Mouse (Mus musculus): ENCODE results near the gene Ccdc87. TPM values are rescaled to one million over a fixed set of nuclear protein-coding genes. Genes with fewer than 3 reads are reported as not detected.

Ccdc87 gene
- total and polyA plus RNA-seq, 2 experiments from 2014 or later: 0.71 to 0.89 TPM

DNA sequence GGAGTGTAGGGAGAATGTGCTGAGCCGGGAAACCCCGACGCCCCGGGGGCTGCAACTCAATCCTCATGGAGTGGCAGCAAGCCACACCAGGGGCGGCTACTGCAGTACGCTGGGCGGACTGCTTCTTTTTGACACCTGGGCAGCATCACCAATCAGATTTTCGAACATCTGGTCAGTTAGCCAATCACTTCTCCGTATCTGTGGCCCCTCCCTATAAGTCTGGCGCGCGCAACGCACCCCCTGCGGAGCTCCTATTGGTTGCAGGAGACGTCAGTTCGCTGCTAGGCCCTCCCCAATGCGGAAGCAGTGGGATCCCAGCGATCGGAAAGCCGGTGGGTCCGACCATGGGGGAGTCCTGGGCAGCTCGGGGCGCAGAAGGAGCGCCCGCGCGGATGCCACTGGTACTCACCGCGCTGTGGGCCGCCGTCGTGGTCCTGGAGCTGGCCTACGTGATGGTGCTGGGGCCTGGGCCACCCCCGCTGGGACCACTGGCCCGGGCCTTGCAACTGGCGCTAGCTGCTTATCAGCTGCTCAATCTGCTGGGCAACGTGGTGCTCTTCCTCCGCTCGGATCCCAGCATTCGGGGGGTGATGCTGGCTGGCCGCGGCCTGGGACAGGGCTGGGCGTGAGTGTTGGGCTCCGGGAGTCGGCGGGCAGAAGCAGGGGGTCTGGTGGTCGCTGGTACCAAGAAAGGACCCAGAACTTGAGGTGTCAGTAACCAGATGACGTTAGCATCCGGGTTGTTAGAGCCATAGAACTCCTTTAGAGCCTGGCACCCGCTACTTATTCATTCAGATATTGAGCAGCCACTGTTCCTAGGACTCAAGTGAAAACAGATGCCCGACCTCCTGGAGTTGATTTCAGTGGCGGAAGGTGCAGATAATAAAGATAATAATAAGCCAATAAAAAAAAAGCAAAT is 39.5 kb downstream of the Ccdc87 start, which contains the start of gene Zdhhc24:
Gene Zdhhc24 (plus strand): TSS at position 264 of the 919 bp plus-strand sequence.
- no peaks in the 10 kb centered on the region for H3K27me3 ChIP-seq (ENCODE audit: insufficient read depth, low read length)
- peak within 1 kb of the TSS; percentile 86 for H3K9ac ChIP-seq (replicated peaks; ENCODE audit: low read length)
- 1% methylated on average over 52 of the region's 52 CpGs for WGBS
- no peaks in the 10 kb centered on the region for H3K9me3 ChIP-seq (ENCODE audit: low read length)
- H3K4me1 ChIP-seq (ENCODE audit: insufficient read depth, low read length): peaks cover 8% of the 10 kb centered on the region; the same call in 1 of the 2 replicates
- H3K36me3 ChIP-seq (ENCODE audit: insufficient read depth, low read length): no peaks in the 10 kb centered on the region; the same call in 1 of the 2 replicates
- no peak for TF ChIP-seq CTCF (IDR thresholded peaks at IDR 0.05; ENCODE audit: low read depth)
- ATAC-seq (peak; percentile 98), DNase-seq (ENCODE audit: low spot score) (peak; percentile 97)
- H3K4me3 ChIP-seq (ENCODE audit: low read length): peak within 1 kb of the TSS; percentile 77
- peak within 1 kb of the TSS; percentile 83 for H3K4me2 ChIP-seq (ENCODE audit: low read depth, low read length)
- peak within 1 kb of the TSS; percentile 83 for H3K27ac ChIP-seq

DNA sequence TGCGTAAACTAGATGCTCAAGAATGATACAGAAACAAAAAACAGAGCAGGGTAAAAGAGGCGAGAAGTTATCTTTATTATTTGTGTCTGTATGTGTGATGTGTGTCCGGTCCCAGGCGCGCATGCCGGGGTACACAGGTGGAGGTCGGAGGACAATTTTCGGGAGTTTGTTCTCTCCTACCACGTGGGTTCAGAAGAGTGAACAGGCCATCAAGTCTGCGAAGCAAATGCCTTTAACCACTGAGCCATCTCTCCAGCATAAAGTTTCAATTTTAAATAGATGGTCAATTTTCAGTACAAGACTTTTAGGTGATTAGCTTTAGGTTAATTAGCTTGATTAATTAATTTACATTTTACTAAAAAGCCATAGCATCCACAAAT is 40.1 kb downstream of the Ccdc87 start:
- Histone ChIP-seq H3K27ac (no peak overlapping the region), H3K27me3 (ENCODE audit: insufficient read depth, low read length) (no peaks in the 10 kb centered on the region), H3K4me3 (ENCODE audit: low read length) (peak overlapping the region; percentile 77), H3K4me1 (ENCODE audit: insufficient read depth, low read length) (peaks cover 8% of the 10 kb centered on the region; the same call in 1 of the 2 replicates), H3K36me3 (ENCODE audit: insufficient read depth, low read length) (no peaks in the 10 kb centered on the region; the same call in 1 of the 2 replicates), H3K9ac (replicated peaks; ENCODE audit: low read length) (peak overlapping the region; percentile 86), H3K9me3 (ENCODE audit: low read length) (no peaks in the 10 kb centered on the region), H3K4me2 (ENCODE audit: low read depth, low read length) (peak overlapping the region; percentile 83)
- no peak for ATAC-seq
- DNase-seq (ENCODE audit: low spot score): no peak
- 72% methylated on average over 10 of the region's 10 CpGs for WGBS
- no peak for TF ChIP-seq CTCF (IDR thresholded peaks at IDR 0.05; ENCODE audit: low read depth)

DNA sequence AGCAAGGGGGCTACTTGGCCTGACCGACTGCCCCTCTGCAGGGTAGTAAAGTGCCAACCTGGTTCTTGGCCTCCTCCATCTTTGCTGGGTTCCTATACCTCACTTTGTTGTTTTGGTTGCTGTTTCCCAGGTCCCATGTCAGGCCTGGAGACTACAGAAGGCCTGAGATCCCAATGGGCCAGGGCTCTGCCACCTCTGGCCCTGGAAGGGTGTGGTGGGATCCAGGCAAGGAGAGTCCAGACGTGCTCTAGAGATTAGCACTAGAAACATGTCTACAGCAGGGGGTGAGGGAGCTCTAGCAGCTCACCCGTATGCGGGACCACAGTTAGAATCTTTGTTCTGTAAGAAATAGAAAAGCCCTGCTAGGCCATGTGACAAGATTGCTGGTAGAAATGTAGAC is 44.8 kb downstream of the Ccdc87 start:
- no peaks in the 10 kb centered on the region; the same call in 1 of the 2 replicates for H3K36me3 ChIP-seq (ENCODE audit: insufficient read depth, low read length)
- no peak overlapping the region for H3K4me2 ChIP-seq (ENCODE audit: low read depth, low read length)
- no peak overlapping the region for H3K9ac ChIP-seq (replicated peaks; ENCODE audit: low read length)
- ATAC-seq (no peak), DNase-seq (ENCODE audit: low spot score) (no peak)
- H3K9me3 ChIP-seq (ENCODE audit: low read length): no peaks in the 10 kb centered on the region
- no peak for TF ChIP-seq CTCF (IDR thresholded peaks at IDR 0.05; ENCODE audit: low read depth)
- H3K4me1 ChIP-seq (ENCODE audit: insufficient read depth, low read length): no peaks in the 10 kb centered on the region
- no peaks in the 10 kb centered on the region for H3K27me3 ChIP-seq (ENCODE audit: insufficient read depth, low read length)
- WGBS: 88% methylated on average over 4 of the region's 4 CpGs
- no peak overlapping the region for H3K27ac ChIP-seq
- no peak overlapping the region for H3K4me3 ChIP-seq (ENCODE audit: low read length)

DNA sequence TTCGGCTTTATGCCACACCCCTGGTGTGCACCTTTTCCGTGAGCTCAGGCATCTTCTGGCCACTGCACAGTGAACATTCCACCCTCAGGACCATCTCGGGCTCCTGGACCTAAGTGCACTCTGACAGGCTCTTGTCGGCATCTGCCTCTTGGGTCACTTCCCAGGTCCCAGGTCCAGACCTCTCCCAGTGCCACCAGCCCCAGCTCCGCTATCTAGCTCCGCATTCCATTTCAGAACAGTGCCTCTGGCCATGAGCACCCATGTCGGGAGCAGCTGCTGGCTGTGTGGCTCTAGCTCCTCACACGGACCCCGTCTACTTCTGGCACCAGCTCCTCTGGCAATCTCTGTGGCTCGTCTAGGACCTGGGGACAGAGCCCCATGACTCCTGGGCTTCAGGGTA is 50.6 kb downstream of the Ccdc87 start:
- Histone ChIP-seq H3K9ac (replicated peaks; ENCODE audit: low read length) (no peak overlapping the region), H3K9me3 (ENCODE audit: low read length) (no peaks in the 10 kb centered on the region), H3K4me2 (ENCODE audit: low read depth, low read length) (no peak overlapping the region), H3K4me3 (ENCODE audit: low read length) (no peak overlapping the region), H3K27ac (no peak overlapping the region), H3K36me3 (ENCODE audit: insufficient read depth, low read length) (peaks cover 19% of the 10 kb centered on the region; the same call in 1 of the 2 replicates), H3K27me3 (ENCODE audit: insufficient read depth, low read length) (no peaks in the 10 kb centered on the region), H3K4me1 (ENCODE audit: insufficient read depth, low read length) (no peaks in the 10 kb centered on the region)
- no peak for TF ChIP-seq CTCF (IDR thresholded peaks at IDR 0.05; ENCODE audit: low read depth)
- WGBS: 86% methylated on average over 10 of the region's 10 CpGs
- no peak for DNase-seq (ENCODE audit: low spot score)
- no peak for ATAC-seq

DNA sequence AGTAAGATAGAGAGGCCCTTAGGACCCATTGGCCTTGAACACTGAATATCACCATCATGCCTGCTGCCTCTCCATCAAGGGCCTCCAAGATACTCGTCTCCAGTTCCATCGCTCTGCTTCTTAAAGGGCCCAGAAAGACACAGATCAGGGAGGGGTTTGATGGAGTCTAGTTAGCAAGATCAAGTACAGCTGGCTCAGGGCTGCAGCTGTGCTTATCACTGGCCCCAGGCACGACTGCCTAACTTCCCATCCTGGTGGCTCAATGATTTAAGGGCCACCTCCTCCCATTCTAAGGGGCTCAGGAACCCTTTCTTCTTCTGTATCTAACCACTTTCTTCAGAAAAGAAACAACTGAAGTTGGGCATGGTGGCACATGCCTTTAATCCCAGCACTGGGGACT is 52.6 kb downstream of the Ccdc87 start:
- Histone ChIP-seq H3K27ac (no peak overlapping the region), H3K4me3 (ENCODE audit: low read length) (no peak overlapping the region), H3K9me3 (ENCODE audit: low read length) (no peaks in the 10 kb centered on the region), H3K4me2 (ENCODE audit: low read depth, low read length) (no peak overlapping the region), H3K27me3 (ENCODE audit: insufficient read depth, low read length) (no peaks in the 10 kb centered on the region), H3K4me1 (ENCODE audit: insufficient read depth, low read length) (no peaks in the 10 kb centered on the region), H3K36me3 (ENCODE audit: insufficient read depth, low read length) (peaks cover 20% of the 10 kb centered on the region; the same call in 1 of the 2 replicates), H3K9ac (replicated peaks; ENCODE audit: low read length) (no peak overlapping the region)
- no peak for TF ChIP-seq CTCF (IDR thresholded peaks at IDR 0.05; ENCODE audit: low read depth)
- DNase-seq (ENCODE audit: low spot score) (no peak), ATAC-seq (no peak)
- WGBS: 97% methylated on average over 3 of the region's 3 CpGs

Other genes starting within 250 kb of the Ccdc87 start
- 172 and 178 TPM in 2 replicates for gene Lrfn4, start 223.7 kb upstream of the Ccdc87 start, total RNA-seq (2014; rRNA removed)
- 14.1 and 15.6 TPM in 2 replicates for gene Lrfn4, start 223.7 kb upstream of the Ccdc87 start, polyA plus RNA-seq (2015; fragmentation: Nextera tagmentation; extraction: Ambion mirVana)
- 59.6 and 77.1 TPM in 2 replicates for gene Rce1, start 213.7 kb upstream of the Ccdc87 start, total RNA-seq (2014; rRNA removed)
- gene Rce1, start 213.7 kb upstream of the Ccdc87 start, polyA plus RNA-seq (2015; fragmentation: Nextera tagmentation; extraction: Ambion mirVana): 47.6 and 48.9 TPM in 2 replicates
- gene Gm960, start 140.7 kb upstream of the Ccdc87 start, total RNA-seq (2014; rRNA removed): 1.3 and 4.2 TPM in 2 replicates
- 5.2 and 5.5 TPM in 2 replicates for gene Gm960, start 140.7 kb upstream of the Ccdc87 start, polyA plus RNA-seq (2015; fragmentation: Nextera tagmentation; extraction: Ambion mirVana)
- 143 and 164 TPM in 2 replicates for gene Sptbn2, start 128.2 kb upstream of the Ccdc87 start, total RNA-seq (2014; rRNA removed)
- gene Sptbn2, start 128.2 kb upstream of the Ccdc87 start, polyA plus RNA-seq (2015; fragmentation: Nextera tagmentation; extraction: Ambion mirVana): 17.9 TPM in 2 replicates
- gene Rbm4b, start 82.9 kb upstream of the Ccdc87 start, total RNA-seq (2014; rRNA removed): 59.2 and 69.4 TPM in 2 replicates
- 81.8 and 84.8 TPM in 2 replicates for gene Rbm4b, start 82.9 kb upstream of the Ccdc87 start, polyA plus RNA-seq (2015; fragmentation: Nextera tagmentation; extraction: Ambion mirVana)
- 85.3 and 85.6 TPM in 2 replicates for gene Rbm4, start 45.5 kb upstream of the Ccdc87 start, total RNA-seq (2014; rRNA removed)
- gene Rbm4, start 45.5 kb upstream of the Ccdc87 start, polyA plus RNA-seq (2015; fragmentation: Nextera tagmentation; extraction: Ambion mirVana): 39.7 and 40.9 TPM in 2 replicates
- gene Gm21992, start 27.8 kb upstream of the Ccdc87 start, total RNA-seq (2014; rRNA removed): 6.9 and 9.8 TPM in 2 replicates
- gene Gm21992, start 27.8 kb upstream of the Ccdc87 start, polyA plus RNA-seq (2015; fragmentation: Nextera tagmentation; extraction: Ambion mirVana): 11.9 and 19.8 TPM in 2 replicates
- 40.1 and 45.6 TPM in 2 replicates for gene Rbm14, start 27.7 kb upstream of the Ccdc87 start, total RNA-seq (2014; rRNA removed)
- gene Rbm14, start 27.7 kb upstream of the Ccdc87 start, polyA plus RNA-seq (2015; fragmentation: Nextera tagmentation; extraction: Ambion mirVana): 37.5 TPM in 2 replicates
- gene Ccs, start within 50 bp of the Ccdc87 start, total RNA-seq (2014; rRNA removed): 21.2 and 32.0 TPM in 2 replicates
- 48.4 and 51.1 TPM in 2 replicates for gene Ccs, start within 50 bp of the Ccdc87 start, polyA plus RNA-seq (2015; fragmentation: Nextera tagmentation; extraction: Ambion mirVana)
- 80.2 and 147 TPM in 2 replicates for gene Ctsf, start 15.8 kb downstream of the Ccdc87 start, total RNA-seq (2014; rRNA removed)
- 98.2 and 106 TPM in 2 replicates for gene Ctsf, start 15.8 kb downstream of the Ccdc87 start, polyA plus RNA-seq (2015; fragmentation: Nextera tagmentation; extraction: Ambion mirVana)
- gene Actn3, start 38.5 kb downstream of the Ccdc87 start, total RNA-seq (2014; rRNA removed): 6.8 and 8.4 TPM in 2 replicates
- 3.8 and 3.9 TPM in 2 replicates for gene Actn3, start 38.5 kb downstream of the Ccdc87 start, polyA plus RNA-seq (2015; fragmentation: Nextera tagmentation; extraction: Ambion mirVana)
- 29.1 and 30.7 TPM in 2 replicates for gene Zdhhc24, start 39.3 kb downstream of the Ccdc87 start, total RNA-seq (2014; rRNA removed)
- gene Zdhhc24, start 39.3 kb downstream of the Ccdc87 start, polyA plus RNA-seq (2015; fragmentation: Nextera tagmentation; extraction: Ambion mirVana): 17.4 and 20.9 TPM in 2 replicates
- 17.9 and 37.6 TPM in 2 replicates for gene Bbs1, start 67.3 kb downstream of the Ccdc87 start, total RNA-seq (2014; rRNA removed)
- 7.3 and 9.1 TPM in 2 replicates for gene Bbs1, start 67.3 kb downstream of the Ccdc87 start, polyA plus RNA-seq (2015; fragmentation: Nextera tagmentation; extraction: Ambion mirVana)
- 94.0 and 111 TPM in 2 replicates for gene Dpp3, start 88.9 kb downstream of the Ccdc87 start, total RNA-seq (2014; rRNA removed)
- gene Dpp3, start 88.9 kb downstream of the Ccdc87 start, polyA plus RNA-seq (2015; fragmentation: Nextera tagmentation; extraction: Ambion mirVana): 78.3 and 79.2 TPM in 2 replicates
- 11.9 and 13.4 TPM in 2 replicates for gene Peli3, start 103.8 kb downstream of the Ccdc87 start, total RNA-seq (2014; rRNA removed)
- gene Peli3, start 103.8 kb downstream of the Ccdc87 start, polyA plus RNA-seq (2015; fragmentation: Nextera tagmentation; extraction: Ambion mirVana): 8.1 and 8.6 TPM in 2 replicates
- gene Mrpl11, start 122.8 kb downstream of the Ccdc87 start, total RNA-seq (2014; rRNA removed): 83.5 and 90.4 TPM in 2 replicates
- gene Mrpl11, start 122.8 kb downstream of the Ccdc87 start, polyA plus RNA-seq (2015; fragmentation: Nextera tagmentation; extraction: Ambion mirVana): 138 and 139 TPM in 2 replicates
- 1.9 and 3.0 TPM in 2 replicates for gene Npas4, start 150.9 kb downstream of the Ccdc87 start, total RNA-seq (2014; rRNA removed)
- gene Npas4, start 150.9 kb downstream of the Ccdc87 start, polyA plus RNA-seq (2015; fragmentation: Nextera tagmentation; extraction: Ambion mirVana): 0.13 and 0.20 TPM in 2 replicates
- 13.9 and 22.5 TPM in 2 replicates for gene Slc29a2, start 184.5 kb downstream of the Ccdc87 start, total RNA-seq (2014; rRNA removed)
- 15.5 and 16.3 TPM in 2 replicates for gene Slc29a2, start 184.5 kb downstream of the Ccdc87 start, polyA plus RNA-seq (2015; fragmentation: Nextera tagmentation; extraction: Ambion mirVana)
- 166 and 178 TPM in 2 replicates for gene B4gat1, start 199.5 kb downstream of the Ccdc87 start, total RNA-seq (2014; rRNA removed)
- gene B4gat1, start 199.5 kb downstream of the Ccdc87 start, polyA plus RNA-seq (2015; fragmentation: Nextera tagmentation; extraction: Ambion mirVana): 166 and 174 TPM in 2 replicates
- gene AC124502.3, start 199.5 kb downstream of the Ccdc87 start, total RNA-seq (2014; rRNA removed): 4.5 and 8.5 TPM in 2 replicates
- 2.4 and 3.0 TPM in 2 replicates for gene AC124502.3, start 199.5 kb downstream of the Ccdc87 start, polyA plus RNA-seq (2015; fragmentation: Nextera tagmentation; extraction: Ambion mirVana)
- 5.0 and 5.5 TPM in 2 replicates for gene Brms1, start 202.0 kb downstream of the Ccdc87 start, total RNA-seq (2014; rRNA removed)
- 22.5 and 22.6 TPM in 2 replicates for gene Brms1, start 202.0 kb downstream of the Ccdc87 start, polyA plus RNA-seq (2015; fragmentation: Nextera tagmentation; extraction: Ambion mirVana)
- gene Rin1, start 211.1 kb downstream of the Ccdc87 start, total RNA-seq (2014; rRNA removed): 0.93 and 2.0 TPM in 2 replicates
- 0.72 and 0.86 TPM in 2 replicates for gene Rin1, start 211.1 kb downstream of the Ccdc87 start, polyA plus RNA-seq (2015; fragmentation: Nextera tagmentation; extraction: Ambion mirVana)
- gene Cd248, start 228.7 kb downstream of the Ccdc87 start, total RNA-seq (2014; rRNA removed): 15.4 and 16.4 TPM in 2 replicates
- gene Cd248, start 228.7 kb downstream of the Ccdc87 start, polyA plus RNA-seq (2015; fragmentation: Nextera tagmentation; extraction: Ambion mirVana): 10.7 and 12.5 TPM in 2 replicates
- 68.9 and 76.6 TPM in 2 replicates for gene Tmem151a, start 246.2 kb downstream of the Ccdc87 start, total RNA-seq (2014; rRNA removed)
- 61.0 and 71.5 TPM in 2 replicates for gene Tmem151a, start 246.2 kb downstream of the Ccdc87 start, polyA plus RNA-seq (2015; fragmentation: Nextera tagmentation; extraction: Ambion mirVana)
- gene Yif1a, start 249.2 kb downstream of the Ccdc87 start, total RNA-seq (2014; rRNA removed): 59.7 and 69.0 TPM in 2 replicates
- 66.6 and 68.0 TPM in 2 replicates for gene Yif1a, start 249.2 kb downstream of the Ccdc87 start, polyA plus RNA-seq (2015; fragmentation: Nextera tagmentation; extraction: Ambion mirVana)

All from hindbrain, postnatal 0 days (tissue).